Mouse (Mus musculus) heart, adult 9 months (tissue): ENCODE results near the gene Cldn10.

ENCODE experiments used
- DNase-seq, 2 experiments: peaks; one replicate each; pipeline ENCODE4 v3.0.0; 2022; ENCODE audit warnings: low spot score in 2 of 2

Cldn10 gene

GRCm38 (mm10) chr14:118864905-118865304, 77.2 kb downstream of the Cldn10 start:
- no peak for DNase-seq

- no peak for DNase-seq
Measured at GRCm38 (mm10) chr14:118866014-118866811, 78.5 kb downstream of the Cldn10 start.

DNA sequence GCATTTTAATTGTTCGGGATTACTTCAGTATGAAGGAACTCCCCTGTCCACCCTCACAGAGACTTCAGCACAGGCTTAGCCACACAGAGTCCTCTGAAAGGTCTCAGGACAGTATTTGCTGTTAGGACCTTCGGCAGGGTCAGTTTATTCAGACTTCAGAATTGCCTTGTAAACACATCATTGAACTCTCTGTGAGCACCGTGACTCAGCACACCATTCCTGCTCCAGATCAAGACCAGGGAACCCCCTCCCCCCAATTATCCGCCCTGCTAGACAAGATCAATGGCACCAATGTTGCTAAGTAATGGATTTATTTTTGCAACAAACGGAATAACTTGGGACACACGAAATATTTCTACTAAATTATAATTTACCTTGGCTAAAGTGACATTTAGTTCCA, 79.7 kb downstream of the Cldn10 start:
- DNase-seq: no peak

GRCm38 (mm10) chr14:118868102-118868724, 80.5 kb downstream of the Cldn10 start:
- DNase-seq: no peak

DNA sequence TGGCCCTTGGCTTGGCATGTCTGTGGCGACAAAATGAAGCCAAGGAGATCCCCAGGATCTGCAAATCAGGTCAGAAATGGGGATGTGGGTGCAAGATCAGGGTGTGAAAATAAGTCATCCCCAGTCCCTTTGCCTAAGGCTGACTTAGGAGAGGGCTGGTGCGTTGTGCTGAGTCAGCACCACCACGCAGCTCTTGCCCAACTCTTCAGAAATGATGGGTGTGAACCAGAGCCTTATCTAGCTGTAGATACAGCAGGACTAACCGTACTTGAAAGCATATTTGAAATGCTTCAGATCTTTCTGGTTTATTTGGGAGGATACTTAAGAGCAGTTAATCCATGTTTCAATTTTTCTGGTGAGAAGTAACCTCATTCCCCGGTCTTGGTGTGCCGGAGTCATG, 82.0 kb downstream of the Cldn10 start:
- DNase-seq: no peak

GRCm38 (mm10) chr14:118874126-118874525, 86.4 kb downstream of the Cldn10 start:
- no peak for DNase-seq

DNA sequence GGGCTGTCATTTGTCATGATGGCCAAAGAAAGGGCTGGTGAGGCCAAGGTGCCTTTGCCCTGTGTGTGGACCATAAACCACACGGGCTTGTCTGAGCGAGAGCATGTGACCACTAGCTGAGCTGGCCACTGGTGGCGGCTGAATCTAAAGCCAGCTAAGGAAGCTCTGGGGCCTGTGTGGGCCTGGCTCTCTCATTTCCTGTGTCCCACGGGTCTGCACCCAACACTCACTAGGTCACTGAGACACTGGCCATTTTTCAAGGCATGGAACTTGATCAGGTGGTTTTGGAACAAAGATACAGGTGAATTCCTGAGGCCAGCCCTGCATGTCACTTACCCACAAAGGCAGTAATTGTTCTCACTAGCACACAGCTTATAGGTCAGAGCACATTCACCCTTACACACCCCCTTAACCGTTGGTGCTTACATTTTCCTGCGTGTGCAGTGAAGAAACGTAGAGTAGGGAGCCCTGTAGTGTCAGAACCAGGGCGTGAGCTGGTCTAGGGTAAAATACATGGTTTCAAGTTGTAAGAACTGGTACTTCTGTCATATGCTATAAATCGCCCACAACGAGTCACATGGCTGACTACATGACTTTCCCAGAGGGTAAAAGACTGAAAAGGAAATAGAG, 87.2 kb downstream of the Cldn10 start:
- no peak for DNase-seq

DNA sequence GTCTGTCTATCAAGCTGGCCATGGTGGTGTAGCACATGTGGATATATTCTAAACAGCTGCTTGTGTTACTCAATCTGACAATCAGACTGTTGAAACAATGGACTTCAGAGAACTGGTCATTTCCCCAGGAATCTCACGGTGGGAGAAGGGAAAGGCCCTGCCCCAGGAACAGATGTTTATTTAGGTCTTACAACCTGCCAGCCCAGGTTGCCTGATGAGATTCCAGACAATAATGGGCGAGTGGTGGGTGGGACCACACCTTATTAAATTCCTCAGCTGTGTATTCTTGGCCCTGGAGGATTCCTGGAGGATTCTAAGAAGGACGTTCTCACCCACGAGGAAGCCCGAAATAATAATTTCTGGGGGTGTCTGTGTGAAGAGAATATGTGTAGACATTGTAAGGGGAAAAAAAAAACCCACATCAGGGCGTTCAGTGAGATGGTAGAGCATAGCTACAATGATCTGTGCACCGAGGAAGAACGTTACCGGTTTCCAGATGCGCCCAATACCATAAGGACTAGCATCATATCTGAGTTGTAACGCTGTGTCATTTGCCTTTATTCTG, 90.7 kb downstream of the Cldn10 start:
- no peak for DNase-seq

GRCm38 (mm10) chr14:118880696-118881095, 93.0 kb downstream of the Cldn10 start:
- DNase-seq: no peak

- DNase-seq: no peak
Measured at GRCm38 (mm10) chr14:118883344-118884249, 95.9 kb downstream of the Cldn10 start.

- no peak for DNase-seq
Measured at GRCm38 (mm10) chr14:118884250-118884556, 96.5 kb downstream of the Cldn10 start.

GRCm38 (mm10) chr14:118890101-118890500, 102.4 kb downstream of the Cldn10 start:
- no peak for DNase-seq

GRCm38 (mm10) chr14:118895228-118895627, 107.5 kb downstream of the Cldn10 start:
- no peak for DNase-seq

- no peak for DNase-seq
Measured at GRCm38 (mm10) chr14:118895655-118896054, 107.9 kb downstream of the Cldn10 start.

- DNase-seq: no peak
Measured at GRCm38 (mm10) chr14:118899940-118900339, 112.2 kb downstream of the Cldn10 start.

GRCm38 (mm10) chr14:118900911-118901310, 113.2 kb downstream of the Cldn10 start:
- DNase-seq: no peak

GRCm38 (mm10) chr14:118903397-118903796, 115.7 kb downstream of the Cldn10 start:
- DNase-seq: no peak

DNA sequence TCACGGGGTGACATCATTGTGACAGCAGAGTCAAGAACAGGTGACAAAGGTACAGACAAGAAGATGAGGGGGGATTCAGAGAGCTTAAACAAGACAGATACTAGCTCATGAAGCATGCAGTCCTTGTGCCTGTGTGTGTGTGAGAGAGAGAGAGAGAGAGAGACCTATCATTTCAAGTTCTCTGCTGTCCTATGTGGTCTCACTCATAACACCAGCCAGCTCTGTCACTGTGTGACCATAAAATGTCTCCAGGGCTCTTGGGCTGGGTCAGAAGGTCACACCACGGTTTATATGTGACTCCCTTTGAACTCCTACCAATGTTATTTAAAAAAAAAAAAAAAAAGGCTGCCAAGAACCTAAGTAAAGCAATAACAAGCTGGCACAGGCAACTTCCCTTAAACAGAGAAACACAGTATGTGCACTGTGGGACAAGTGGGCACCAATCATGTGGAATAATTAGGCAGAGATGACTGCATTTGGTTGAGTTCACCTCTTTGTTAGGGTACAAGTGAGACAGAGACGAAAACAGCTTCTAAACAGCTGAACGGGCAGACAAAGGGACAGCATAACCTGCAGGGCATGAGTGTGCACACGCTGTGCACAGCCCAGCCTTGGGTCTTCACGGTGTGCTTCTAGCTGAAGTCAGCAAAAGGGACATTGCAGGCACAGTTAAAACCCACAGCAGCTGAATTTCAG, 116.3 kb downstream of the Cldn10 start:
- no peak for DNase-seq

- no peak for DNase-seq
Measured at GRCm38 (mm10) chr14:118907592-118907991, 119.9 kb downstream of the Cldn10 start.

- DNase-seq: peak; percentile 24 to 37
Measured at GRCm38 (mm10) chr14:118909872-118910271, 122.2 kb downstream of the Cldn10 start.
